Mouse (Mus musculus) mammary gland, adult 2 months (tissue): ENCODE measurements around the gene Pkn1. TPM values are rescaled to one million over a fixed set of nuclear protein-coding genes. Genes with fewer than 3 reads are reported as not detected.

Source experiments
- polyA plus RNA-seq: library from polyadenylated mRNA; depleted of rRNA; stranded (reverse); fragments of >200 nt; gene quantifications from 2 replicates; pipeline ENCODE4 v1.2.3, GENCODE M21; 2012; ENCODE audit warnings: low replicate concordance; rRNA removed

Pkn1 gene
- 135 and 174 TPM in 2 replicates for polyA plus RNA-seq

DNA sequence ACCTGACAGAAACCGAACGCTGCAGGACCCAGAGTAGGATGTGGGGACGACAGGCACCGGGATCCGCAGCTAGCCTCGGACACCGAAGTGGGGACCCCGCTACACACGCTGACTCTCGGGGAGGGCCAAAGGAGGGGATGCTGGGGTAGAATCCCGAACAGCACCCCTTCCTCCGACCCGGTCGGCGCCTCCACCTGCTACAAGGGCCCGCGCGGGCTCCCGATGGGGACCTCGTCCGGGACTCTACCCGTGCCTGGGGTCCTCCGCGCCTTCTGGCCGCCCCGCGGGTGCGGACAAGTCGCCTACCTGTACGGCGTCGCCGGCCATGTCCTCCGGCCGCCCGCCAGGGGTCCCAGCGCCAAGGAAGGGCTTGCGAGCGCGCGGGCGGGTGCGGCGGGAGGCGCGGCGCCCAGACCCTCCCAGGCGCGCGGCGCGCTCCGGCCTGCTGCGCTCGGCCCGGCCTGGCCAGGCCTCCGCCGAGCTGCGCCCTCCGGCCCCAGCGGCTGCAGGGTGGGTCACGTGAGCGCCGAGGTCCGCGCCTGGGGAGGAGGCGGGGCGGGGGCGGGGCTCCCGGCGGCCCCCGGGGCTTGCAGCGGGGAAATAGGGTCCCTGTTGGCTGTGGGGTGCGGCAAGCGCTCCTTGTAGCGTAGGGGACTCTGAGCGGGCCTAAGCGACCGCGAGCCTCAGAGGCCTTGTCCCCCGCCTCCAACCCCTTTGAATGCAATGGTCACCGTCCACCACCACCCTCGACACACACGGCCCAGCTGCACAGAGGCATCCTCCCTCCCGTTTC, at the start of gene Pkn1:
TSS of gene Pkn1 (minus strand) at position 519 of the 793 bp plus-strand sequence.

DNA sequence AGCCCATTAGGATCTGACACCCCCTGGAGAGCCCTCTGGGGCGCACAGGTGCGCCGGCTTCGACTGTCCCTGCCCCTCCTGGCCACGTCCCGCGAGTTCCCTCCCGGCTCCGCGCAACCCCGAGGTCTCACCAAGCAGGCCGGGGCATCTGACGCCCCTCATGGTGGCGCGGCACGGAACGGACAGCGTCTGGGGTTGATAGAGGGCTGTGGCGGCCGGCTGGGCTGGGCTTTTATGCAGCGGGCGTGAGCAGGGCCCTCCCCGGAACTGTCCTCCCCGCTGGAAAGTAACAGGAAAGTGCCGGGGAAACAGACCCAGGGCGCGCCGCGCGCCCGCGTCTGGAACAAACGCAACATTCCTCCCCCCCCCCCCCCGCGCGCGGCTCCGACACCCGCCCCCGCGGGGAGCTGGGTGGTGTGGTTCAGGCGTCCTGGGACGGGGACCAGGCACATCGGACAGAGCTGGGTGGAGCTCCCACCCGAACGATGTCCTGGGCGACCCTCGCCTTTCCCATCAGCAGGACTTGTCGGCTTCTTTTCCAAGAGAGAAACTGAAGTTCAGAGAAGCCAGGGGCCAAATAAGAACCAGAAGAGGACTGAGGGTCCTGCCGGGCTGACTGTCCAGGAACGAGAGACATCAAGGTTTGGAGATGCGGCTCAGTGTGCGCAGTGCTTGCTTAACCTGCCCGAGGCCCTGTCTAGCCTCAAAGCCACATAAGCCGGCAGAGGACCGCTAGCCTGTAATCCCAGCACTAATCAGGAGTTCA, 42.2 kb upstream of the Pkn1 start, which contains the start of gene Adgre5:
TSS of gene Adgre5 (minus strand) at position 351 of the 766 bp plus-strand sequence.

DNA sequence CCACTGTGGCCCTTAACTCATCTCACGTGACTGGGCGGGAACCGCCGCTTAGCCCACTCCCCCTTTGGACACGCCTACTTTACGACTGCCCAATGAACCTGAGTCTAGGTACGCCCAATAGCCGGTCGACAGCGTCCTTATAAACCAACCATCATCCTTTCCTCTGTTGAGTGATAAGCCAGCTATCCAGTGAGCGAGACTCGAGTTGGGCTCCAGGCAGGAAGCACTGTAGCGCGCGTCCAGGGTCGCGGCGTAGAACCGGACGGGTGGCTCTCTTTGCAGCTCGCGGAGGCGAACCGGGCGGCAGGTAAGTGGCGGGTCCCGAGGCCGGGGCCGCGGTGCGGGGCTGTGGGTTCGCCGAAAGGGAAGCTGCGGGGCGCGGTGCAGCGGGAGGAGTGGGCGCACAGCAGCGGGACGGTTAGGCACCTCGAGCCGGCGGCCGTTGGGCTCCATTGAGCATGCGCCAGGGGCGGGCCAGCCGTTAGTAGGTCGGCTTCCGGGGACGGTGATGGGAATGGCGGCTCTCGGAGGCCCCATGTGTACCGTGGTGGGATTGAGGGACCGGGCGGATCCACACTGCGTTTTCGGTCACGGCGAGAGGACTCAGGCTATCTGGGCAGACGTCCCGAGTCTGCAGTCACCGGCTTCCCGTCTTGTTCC, 16.2 kb upstream of the Pkn1 start, which contains the start of gene Ddx39:
TSS of gene Ddx39 (plus strand) at position 147 of the 660 bp plus-strand sequence.

DNA sequence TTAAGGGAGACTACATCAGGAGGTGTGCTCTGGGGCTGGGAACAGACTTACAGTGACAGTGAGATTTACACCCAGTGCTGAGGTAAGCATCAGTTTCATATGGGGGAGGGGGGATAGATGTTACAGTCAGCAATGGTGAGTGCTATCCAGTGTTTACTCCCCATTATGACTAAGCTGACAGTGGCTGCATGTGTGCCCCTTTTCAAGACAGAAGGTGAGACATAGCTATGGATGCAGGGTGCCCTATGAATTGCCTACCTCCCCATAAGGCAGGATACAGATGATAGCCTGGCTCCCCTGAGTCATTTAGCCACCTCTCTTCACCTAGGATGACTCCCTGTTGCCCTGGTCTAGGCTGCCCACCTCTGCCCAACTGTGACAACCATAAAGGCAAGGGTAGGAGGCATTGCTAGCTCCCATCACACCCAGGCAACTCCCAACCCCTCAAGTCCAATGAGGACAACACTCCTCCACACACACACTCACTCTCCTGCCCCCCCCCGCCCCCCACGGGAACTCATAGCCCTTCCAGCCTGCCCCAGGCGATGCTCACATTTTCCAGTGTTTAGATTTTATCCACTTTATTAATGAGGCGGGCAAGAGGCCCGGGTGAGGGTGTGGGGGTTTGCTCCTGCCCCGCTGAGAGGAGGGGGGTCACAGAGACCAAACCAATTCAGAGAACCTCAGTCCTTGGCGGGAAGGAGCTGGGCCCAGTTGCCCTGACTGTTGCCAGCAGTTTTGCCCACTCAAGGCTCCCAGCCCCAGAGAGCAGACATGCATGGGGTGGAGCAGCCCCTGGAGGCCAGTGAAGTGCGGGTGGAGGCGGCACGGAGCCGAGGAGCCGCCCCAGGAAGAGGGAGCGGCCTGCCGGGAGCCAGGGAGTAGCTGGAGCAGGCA, 32.8 kb downstream of the Pkn1 start, which contains the start of gene Ptger1:
TSS of gene Ptger1 (plus strand) at position 710 of the 897 bp plus-strand sequence.

DNA sequence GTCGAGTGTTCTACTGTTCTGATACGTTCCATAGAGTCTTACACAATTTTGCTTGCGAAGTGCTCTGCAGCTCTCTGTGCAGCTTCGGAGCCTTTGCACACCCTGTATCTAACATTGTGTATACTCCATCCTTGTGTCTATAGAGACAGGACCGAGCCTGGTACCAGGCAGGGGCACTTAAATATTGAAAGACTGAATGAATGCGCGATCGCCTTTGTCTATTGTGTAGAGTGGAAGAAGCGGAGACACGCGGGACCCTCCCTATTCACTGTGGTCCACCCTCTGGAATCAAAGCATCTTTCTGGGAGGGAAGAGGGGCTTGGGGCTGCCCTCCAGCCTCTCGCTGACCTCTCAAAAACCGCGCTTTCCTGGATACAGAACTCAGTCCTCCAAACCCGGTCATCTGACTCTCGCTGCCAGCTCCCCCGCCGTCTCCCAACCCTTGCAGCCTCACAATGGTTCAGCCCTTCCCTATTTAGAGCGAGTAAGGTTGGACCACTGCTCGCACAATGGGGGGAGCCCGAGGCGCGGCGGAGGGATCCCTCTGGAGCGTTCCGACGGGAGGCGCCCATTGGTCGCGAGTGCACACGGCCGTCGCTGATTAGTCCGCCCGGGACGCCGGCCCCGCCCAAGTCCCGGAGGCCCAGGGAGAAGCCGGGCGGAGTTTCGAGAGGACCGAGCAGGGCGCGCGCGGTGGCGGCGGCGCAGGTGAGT, 46.8 kb downstream of the Pkn1 start, which contains the start of gene Gipc1:
TSS of gene Gipc1 (plus strand) at position 648 of the 714 bp plus-strand sequence.

Other genes starting within 250 kb of the Pkn1 start
- 2.9 and 8.0 TPM in 2 replicates for gene Scoc, start 240.8 kb downstream of the Pkn1 start, polyA plus RNA-seq
- gene Olfr370, start 163.4 kb downstream of the Pkn1 start, polyA plus RNA-seq, result not detected in 2 replicates
- 442 and 514 TPM in 2 replicates for gene Ndufb7, start 132.5 kb downstream of the Pkn1 start, polyA plus RNA-seq
- gene Tecr, start 91.2 kb downstream of the Pkn1 start, polyA plus RNA-seq, result 844 and 1,093 TPM in 2 replicates
- 28.9 and 29.1 TPM in 2 replicates for gene Dnajb1, start 91.0 kb downstream of the Pkn1 start, polyA plus RNA-seq
- gene Gipc1, start 46.5 kb downstream of the Pkn1 start, polyA plus RNA-seq, result 35.8 and 60.6 TPM in 2 replicates
- 0.65 and 0.94 TPM in 2 replicates for gene Ptger1, start 32.5 kb downstream of the Pkn1 start, polyA plus RNA-seq
- 32.8 and 37.7 TPM in 2 replicates for gene Ddx39, start 16.0 kb upstream of the Pkn1 start, polyA plus RNA-seq
- 100.0 and 123 TPM in 2 replicates for gene Adgre5, start 42.1 kb upstream of the Pkn1 start, polyA plus RNA-seq
- gene Adgrl1, start 200.9 kb upstream of the Pkn1 start, polyA plus RNA-seq, result 40.0 and 49.0 TPM in 2 replicates